Mouse (Mus musculus): ENCODE results near the gene Cideb.

GRCm38 (mm10) chr14:55745861-55746237 is 12.4 kb downstream of the Cideb start:
- no peak for TF ChIP-seq POLR2A (IDR thresholded peaks at IDR 0.05; ENCODE audit: low read depth, low read length)
- TF ChIP-seq POLR2AphosphoS2 (IDR thresholded peaks at IDR 0.05; ENCODE audit: low read depth, low read length) = no peak
- TF ChIP-seq USF1 (IDR thresholded peaks at IDR 0.05; ENCODE audit: low read depth, low read length) = no peak
- no peak for TF ChIP-seq CHD2 (IDR thresholded peaks at IDR 0.05; ENCODE audit: low read length)
